11 mouse cellular contexts compared by ENCODE assay signal in genomic region chr9:60226155-60226554, GRCm38 (mm10).
DNase-seq lines count a peak whose midpoint lies in the region.
"Had no signal": no experiment of that assay in that cellular context is flagged by ENCODE, and none has a peak within 500 bp of the region (broad histone marks: within the 10 kb centered on the region; RNA-seq: fewer than 3 reads in every experiment).

No protein-coding gene starts in this region.

- peak; percentile 17 to 20 for DNase-seq in cerebellum, postnatal 14 days
- DNase-seq in cerebellum, postnatal 25 days: no peak
- DNase-seq in brain, adult 2 months (ENCODE audit: low read depth, low spot score): peak; percentile 84
- DNase-seq in frontal cortex, adult 2 months (ENCODE audit: extremely low spot score in 1 of 2, low spot score in 1 of 2): peak; percentile 21 to 49
- DNase-seq in left cerebral cortex, postnatal 25 days (ENCODE audit: low spot score in 2 of 2): peak; percentile 41 to 64
- no peak for DNase-seq in urinary bladder, postnatal 36 days (ENCODE audit: low spot score in 2 of 2)
- DNase-seq in urinary bladder, postnatal 10 days (ENCODE audit: low spot score): no peak
- no peak for DNase-seq in kidney, adult 9 months
- DNase-seq: cerebellum, adult 11 months; kidney, postnatal 25 days; liver, embryonic 13.5 days had no signal

- intact Hi-C loops in left cerebral cortex, postnatal 25 days (cut with DNase I): no loop called here

Comparison
In these comparisons a context has a peak if more than half of its experiments do, and no peak if none do; other contexts are left out.
1. DNase-seq: peak in cerebellum, postnatal 14 days (2 of 2), brain, adult 2 months (single experiment), frontal cortex, adult 2 months (2 of 2) and left cerebral cortex, postnatal 25 days (2 of 2); none in cerebellum, postnatal 25 days (0 of 2), urinary bladder, postnatal 36 days (0 of 2), urinary bladder, postnatal 10 days (single experiment) and kidney, adult 9 months (single experiment).